Mouse (Mus musculus): ENCODE data around the gene Tbc1d5. TPM values are rescaled to one million over a fixed set of nuclear protein-coding genes. Genes with fewer than 3 reads are reported as not detected.

Gene Tbc1d5
- total and polyA plus RNA-seq, 3 experiments = 6.6 to 13.9 (median 7.7) TPM

- H3K27ac ChIP-seq (ENCODE audit: insufficient read depth, low read depth) = no peak overlapping the region
- TF ChIP-seq MAFK (IDR thresholded peaks at IDR 0.05; ENCODE audit: insufficient replicate concordance, low read length) = no peak
- TF ChIP-seq CHD1 (IDR thresholded peaks at IDR 0.05; ENCODE audit: low read depth, low read length) = no peak
- TF ChIP-seq USF1 (IDR thresholded peaks at IDR 0.05; ENCODE audit: low read depth, low read length) = no peak
- no peak for TF ChIP-seq ETS1 (conservative IDR thresholded peaks at IDR 0.05; ENCODE audit: low read depth, low read length)
- TF ChIP-seq KAT2A (IDR thresholded peaks at IDR 0.05; ENCODE audit: insufficient replicate concordance, low read length) = no peak
- TF ChIP-seq ZC3H11A (IDR thresholded peaks at IDR 0.05; ENCODE audit: low read depth, low read length) = no peak
- TF ChIP-seq MXI1 (IDR thresholded peaks at IDR 0.05; ENCODE audit: low read depth, low read length) = no peak
- TF ChIP-seq ZNF384 (IDR thresholded peaks at IDR 0.05; ENCODE audit: low read depth, low read length) = no peak
- TF ChIP-seq BHLHE40 (IDR thresholded peaks at IDR 0.05; ENCODE audit: low read depth, low read length) = no peak
- TF ChIP-seq MAX (IDR thresholded peaks at IDR 0.05; ENCODE audit: low read length) = no peak
- TF ChIP-seq CHD2 (IDR thresholded peaks at IDR 0.05; ENCODE audit: low read length) = no peak
- TF ChIP-seq POLR2A (IDR thresholded peaks at IDR 0.05; ENCODE audit: low read depth, low read length) = no peak
- TF ChIP-seq UBTF (IDR thresholded peaks at IDR 0.05; ENCODE audit: low read depth, low read length) = no peak
- no peak for TF ChIP-seq HCFC1 (IDR thresholded peaks at IDR 0.05; ENCODE audit: low read depth, low read length)
- TF ChIP-seq RAD21 (IDR thresholded peaks at IDR 0.05; ENCODE audit: low read depth, low read length) = no peak
- no peak for TF ChIP-seq ZKSCAN1 (IDR thresholded peaks at IDR 0.05; ENCODE audit: borderline replicate concordance, low read depth, low read length)
- no peak for DNase-seq (ENCODE audit: extremely low read depth)
- no peak overlapping the region for H3K4me2 ChIP-seq (ENCODE audit: insufficient read depth, low read depth, poor library complexity, severe bottlenecking)
- H3K4me1 ChIP-seq (ENCODE audit: control insufficient read depth in 1 of 2, insufficient read depth in 2 of 2) = no peaks in the 10 kb centered on the region
- dilution Hi-C loops (cut with MboI; ENCODE audit: extremely low pct_ligation_motif_present, extremely low pct_unique_long_range_greater_than_20kb, low sequenced_read_pairs) = no loop called here
- H3K9me3 ChIP-seq (replicated peaks; ENCODE audit: low read length) = no peaks in the 10 kb centered on the region
- no peaks in the 10 kb centered on the region for H3K79me2 ChIP-seq (replicated peaks; ENCODE audit: control insufficient read depth, extremely low read depth, insufficient read depth, poor library complexity, severe bottlenecking)
- no peak overlapping the region for H3K4me3 ChIP-seq (replicated peaks in 1 of 3; ENCODE audit: low read depth in 2 of 3, low read length in 2 of 3, poor library complexity in 1 of 3)
- H3K9ac ChIP-seq (ENCODE audit: insufficient read depth, low read depth) = no peak overlapping the region
- H3K36me3 ChIP-seq (replicated peaks in 1 of 2; ENCODE audit: control insufficient read depth in 1 of 2, insufficient read depth in 1 of 2, low read length in 1 of 2) = peaks cover 2 to 9% of the 10 kb centered on the region in 2 experiments
- H3K27me3 ChIP-seq (replicated peaks) = no peaks in the 10 kb centered on the region
- in situ Hi-C loops (cut with MboI; ENCODE audit: low pct_ligation_motif_present, low pct_unique_long_range_greater_than_20kb, low sequenced_read_pairs) = no loop called here
These were observed 428.3 kb downstream of the Tbc1d5 start for GRCm38 (mm10) chr17:50750874-50751273.

GRCm38 (mm10) chr17:50741386-50741785, 437.8 kb downstream of the Tbc1d5 start:
- dilution Hi-C loops (cut with MboI; ENCODE audit: extremely low pct_ligation_motif_present, extremely low pct_unique_long_range_greater_than_20kb, low sequenced_read_pairs) (no loop called here), in situ Hi-C loops (cut with MboI; ENCODE audit: low pct_ligation_motif_present, low pct_unique_long_range_greater_than_20kb, low sequenced_read_pairs) (no loop called here)

More at GRCm38 (mm10) chr17:50741386-50741785, 437.8 kb downstream of the Tbc1d5 start:
- H3K27ac ChIP-seq (ENCODE audit: insufficient read depth, low read depth) = no peak overlapping the region
- H3K36me3 ChIP-seq (replicated peaks in 1 of 2; ENCODE audit: control insufficient read depth in 1 of 2, insufficient read depth in 1 of 2, low read length in 1 of 2) = peaks cover 3 to 27% of the 10 kb centered on the region in 2 experiments
- no peak for DNase-seq (ENCODE audit: extremely low read depth)
- no peaks in the 10 kb centered on the region for H3K27me3 ChIP-seq (replicated peaks)
- no peak overlapping the region for H3K4me2 ChIP-seq (ENCODE audit: insufficient read depth, low read depth, poor library complexity, severe bottlenecking)
- TF ChIP-seq ZKSCAN1 (IDR thresholded peaks at IDR 0.05; ENCODE audit: borderline replicate concordance, low read depth, low read length) = no peak
- TF ChIP-seq EP300 (IDR thresholded peaks at IDR 0.05; ENCODE audit: low read length) = no peak
- no peak for TF ChIP-seq USF2 (conservative IDR thresholded peaks at IDR 0.05; ENCODE audit: low read depth, low read length)
- no peak for TF ChIP-seq NELFE (IDR thresholded peaks at IDR 0.05; ENCODE audit: low read depth, low read length)
- TF ChIP-seq RAD21 (IDR thresholded peaks at IDR 0.05; ENCODE audit: low read depth, low read length) = no peak
- no peak for TF ChIP-seq MYC (IDR thresholded peaks at IDR 0.05; ENCODE audit: low read depth, low read length)
- TF ChIP-seq TCF12 (IDR thresholded peaks at IDR 0.05; ENCODE audit: low read depth, low read length) = no peak
- TF ChIP-seq ELF1 (IDR thresholded peaks at IDR 0.05; ENCODE audit: low read depth, low read length) = no peak
- no peak for TF ChIP-seq GABPA (IDR thresholded peaks at IDR 0.05; ENCODE audit: insufficient replicate concordance, low read depth, low read length)
- no peak for TF ChIP-seq HCFC1 (IDR thresholded peaks at IDR 0.05; ENCODE audit: low read depth, low read length)
- TF ChIP-seq SIN3A (IDR thresholded peaks at IDR 0.05; ENCODE audit: low read length) = no peak
- TF ChIP-seq RCOR1 (conservative IDR thresholded peaks at IDR 0.05; ENCODE audit: low read depth, low read length) = no peak
- TF ChIP-seq ETS1 (conservative IDR thresholded peaks at IDR 0.05; ENCODE audit: low read depth, low read length) = no peak
- no peak for TF ChIP-seq POLR2A (IDR thresholded peaks at IDR 0.05; ENCODE audit: low read depth, low read length)
- H3K79me2 ChIP-seq (replicated peaks; ENCODE audit: control insufficient read depth, extremely low read depth, insufficient read depth, poor library complexity, severe bottlenecking) = no peaks in the 10 kb centered on the region
- H3K9me3 ChIP-seq (replicated peaks; ENCODE audit: low read length) = no peaks in the 10 kb centered on the region
- no peak overlapping the region for H3K9ac ChIP-seq (ENCODE audit: insufficient read depth, low read depth)
- no peaks in the 10 kb centered on the region for H3K4me1 ChIP-seq (ENCODE audit: control insufficient read depth in 1 of 2, insufficient read depth in 2 of 2)
- no peak overlapping the region for H3K4me3 ChIP-seq (replicated peaks in 1 of 3; ENCODE audit: low read depth in 2 of 3, low read length in 2 of 3, poor library complexity in 1 of 3)
